Mouse (Mus musculus) C2C12 (cell line): ENCODE data around the gene Gimap8.

Experiments
- CEBPB ChIP-seq: IDR thresholded peaks from one replicate; pipeline ENCODE4 v1.6.1; 2011; ENCODE audit warnings: low read depth, mild to moderate bottlenecking, control low read depth, moderate library complexity
- CTCF ChIP-seq: IDR thresholded peaks from one replicate; pipeline ENCODE4 v1.5.1; 2011; ENCODE audit not compliant: control insufficient read depth, insufficient read depth, insufficient read length
- MAX ChIP-seq: IDR thresholded peaks from one replicate; pipeline ENCODE4 v1.6.1; 2011; ENCODE audit warnings: mild to moderate bottlenecking, control low read depth
- MYOD1 ChIP-seq: IDR thresholded peaks from one replicate; pipeline ENCODE4 v1.6.1; 2011; ENCODE audit warnings: low read depth; ENCODE audit not compliant: control insufficient read depth, insufficient read length

DNA sequence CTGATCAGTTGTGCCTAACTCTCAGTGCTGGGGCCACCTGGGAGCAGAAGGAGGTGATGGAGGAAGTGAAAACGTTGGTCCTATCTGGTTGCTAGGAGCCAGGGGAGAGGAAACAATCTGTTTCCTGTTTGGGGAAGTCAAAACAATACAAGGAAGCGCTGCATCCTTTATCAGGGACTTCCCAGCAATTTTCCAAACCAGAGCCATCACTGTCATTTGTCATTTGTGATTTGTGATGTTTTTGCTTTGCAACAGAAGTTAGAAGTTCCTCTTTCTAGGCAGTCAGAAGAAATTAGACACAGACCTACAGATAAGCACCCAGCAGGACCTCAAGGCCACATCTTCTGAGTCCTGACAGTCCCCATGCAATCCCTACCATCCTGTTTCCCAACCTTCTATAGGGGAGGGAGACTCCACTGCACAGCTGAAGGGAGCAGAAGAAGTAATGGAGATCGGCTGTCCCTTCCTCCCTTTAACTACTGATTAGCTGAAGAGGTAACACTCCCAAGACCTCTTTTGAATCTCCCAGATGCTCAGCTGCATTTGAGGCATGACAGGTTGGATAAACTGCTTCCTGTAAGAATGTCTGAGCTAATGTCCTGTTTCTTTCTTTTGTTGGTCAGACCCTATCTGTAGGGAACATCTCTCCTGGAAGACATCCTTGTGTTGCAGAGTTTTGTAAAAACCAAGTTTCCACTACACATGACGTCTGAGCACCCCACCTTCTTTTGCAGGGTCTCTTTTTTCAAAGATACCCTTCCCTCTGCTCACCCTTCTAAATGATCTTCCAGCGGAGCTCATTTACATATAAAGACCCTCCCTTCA is 53.4 kb downstream of the Gimap8 start:
- TF ChIP-seq MAX (no peak), CTCF (no peak), MYOD1 (no peak), CEBPB (no peak)
